Mouse (Mus musculus): ENCODE measurements at regions not wholly inside any gene's neighbourhood (a gene's known extent, or its start where the extent isn't known, plus 50 kb on each side); places are given as distances from the start of the nearest gene placed in this dataset.

- ATAC-seq: no peak
- WGBS: 87% methylated on average over 7 of the region's 7 CpGs
These were observed 527.6 kb upstream of the Pou3f3 start for GRCm38 (mm10) chr1:42167790-42168572.

DNA sequence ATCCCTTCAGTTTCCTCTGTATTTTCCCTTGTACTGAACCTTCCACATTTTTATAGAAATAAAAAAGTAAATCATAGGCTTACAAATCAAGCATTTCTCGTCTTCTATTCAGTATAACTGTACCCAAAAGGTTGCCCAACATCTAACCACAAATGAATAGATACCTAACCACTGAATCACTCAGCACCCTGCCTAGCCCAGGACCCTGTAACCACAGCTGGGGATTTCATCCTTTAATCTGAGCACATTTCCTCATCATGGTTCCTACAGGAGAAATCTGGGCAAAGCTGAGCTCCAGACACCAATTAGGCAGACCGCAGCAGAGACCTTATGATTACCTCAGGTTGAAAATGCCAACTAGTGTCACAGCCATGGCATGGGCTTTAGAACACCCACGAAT is 526.1 kb upstream of the Pou3f3 start:
- 88% methylated on average over 3 of the region's 3 CpGs for WGBS
- H3K4me2 ChIP-seq (ENCODE audit: low read length): no peak overlapping the region
- H3K4me1 ChIP-seq (ENCODE audit: control insufficient read depth, insufficient read depth, low read depth, low read length): no peaks in the 10 kb centered on the region
- no peak overlapping the region for H3K4me3 ChIP-seq (ENCODE audit: low read length)
- H3K36me3 ChIP-seq (ENCODE audit: control insufficient read depth, insufficient read depth, low read length): no peaks in the 10 kb centered on the region
- H3K9ac ChIP-seq (ENCODE audit: low read depth, low read length): no peak overlapping the region
- no peak overlapping the region for H3K27ac ChIP-seq (ENCODE audit: low read depth, low read length)
- ATAC-seq: no peak
- H3K9me3 ChIP-seq (ENCODE audit: control insufficient read depth, low read length): no peaks in the 10 kb centered on the region
- H3K27me3 ChIP-seq (replicated peaks; ENCODE audit: control insufficient read depth, insufficient read depth, low read length): no peaks in the 10 kb centered on the region

More at GRCm38 (mm10) chr1:42167790-42168572, 527.6 kb upstream of the Pou3f3 start:
- Histone ChIP-seq H3K4me2 (ENCODE audit: low read length) (no peak overlapping the region), H3K27me3 (replicated peaks; ENCODE audit: control insufficient read depth, insufficient read depth, low read length) (no peaks in the 10 kb centered on the region), H3K9me3 (ENCODE audit: control insufficient read depth, low read length) (no peaks in the 10 kb centered on the region), H3K36me3 (ENCODE audit: control insufficient read depth, insufficient read depth, low read length) (no peaks in the 10 kb centered on the region), H3K9ac (ENCODE audit: low read depth, low read length) (no peak overlapping the region), H3K4me3 (ENCODE audit: low read length) (no peak overlapping the region), H3K4me1 (ENCODE audit: control insufficient read depth, insufficient read depth, low read depth, low read length) (no peaks in the 10 kb centered on the region), H3K27ac (ENCODE audit: low read depth, low read length) (no peak overlapping the region)

- no peaks in the 10 kb centered on the region for H3K4me1 ChIP-seq (ENCODE audit: control insufficient read depth, insufficient read depth, low read depth, low read length)
- no peak for ATAC-seq
- H3K9me3 ChIP-seq (ENCODE audit: control insufficient read depth, low read length): no peaks in the 10 kb centered on the region
- H3K4me3 ChIP-seq (ENCODE audit: low read length): no peak overlapping the region
- H3K27me3 ChIP-seq (replicated peaks; ENCODE audit: control insufficient read depth, insufficient read depth, low read length): no peaks in the 10 kb centered on the region
- H3K9ac ChIP-seq (ENCODE audit: low read depth, low read length): no peak overlapping the region
- no peaks in the 10 kb centered on the region for H3K36me3 ChIP-seq (ENCODE audit: control insufficient read depth, insufficient read depth, low read length)
- no peak overlapping the region for H3K4me2 ChIP-seq (ENCODE audit: low read length)
- no peak overlapping the region for H3K27ac ChIP-seq (ENCODE audit: low read depth, low read length)
These were observed 509.3 kb upstream of the Pou3f3 start for GRCm38 (mm10) chr1:42186295-42186694.

DNA sequence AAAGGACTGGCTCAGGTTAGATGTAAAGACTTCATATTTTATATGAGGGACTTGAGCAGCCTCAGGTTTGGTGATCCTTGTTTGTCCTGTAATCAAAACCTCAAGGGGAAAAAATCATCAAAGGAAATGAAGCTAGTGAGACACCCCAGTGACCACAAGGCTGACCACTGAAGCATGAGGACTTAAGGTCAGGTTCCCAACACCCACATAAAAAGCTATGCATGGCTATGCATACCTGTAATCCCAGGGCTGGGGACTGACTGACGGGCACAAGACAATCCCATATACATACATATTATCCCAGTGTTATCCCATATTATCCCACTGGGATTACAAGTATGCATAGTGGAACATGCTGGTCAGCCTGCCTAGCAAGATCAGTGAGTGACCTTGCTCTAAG is 467.5 kb upstream of the Pou3f3 start:
- H3K27ac ChIP-seq (ENCODE audit: low read depth, low read length): no peak overlapping the region
- H3K9ac ChIP-seq (ENCODE audit: low read depth, low read length): no peak overlapping the region
- 83% methylated on average over 1 of the region's 1 CpGs for WGBS
- no peaks in the 10 kb centered on the region for H3K36me3 ChIP-seq (ENCODE audit: control insufficient read depth, insufficient read depth, low read length)
- H3K4me3 ChIP-seq (ENCODE audit: low read length): no peak overlapping the region
- H3K4me1 ChIP-seq (ENCODE audit: control insufficient read depth, insufficient read depth, low read depth, low read length): no peaks in the 10 kb centered on the region; the same call in none of the 2 replicates
- ATAC-seq: no peak
- H3K9me3 ChIP-seq (ENCODE audit: control insufficient read depth, low read length): no peaks in the 10 kb centered on the region
- no peak overlapping the region for H3K4me2 ChIP-seq (ENCODE audit: low read length)
- H3K27me3 ChIP-seq (replicated peaks; ENCODE audit: control insufficient read depth, insufficient read depth, low read length): no peaks in the 10 kb centered on the region

DNA sequence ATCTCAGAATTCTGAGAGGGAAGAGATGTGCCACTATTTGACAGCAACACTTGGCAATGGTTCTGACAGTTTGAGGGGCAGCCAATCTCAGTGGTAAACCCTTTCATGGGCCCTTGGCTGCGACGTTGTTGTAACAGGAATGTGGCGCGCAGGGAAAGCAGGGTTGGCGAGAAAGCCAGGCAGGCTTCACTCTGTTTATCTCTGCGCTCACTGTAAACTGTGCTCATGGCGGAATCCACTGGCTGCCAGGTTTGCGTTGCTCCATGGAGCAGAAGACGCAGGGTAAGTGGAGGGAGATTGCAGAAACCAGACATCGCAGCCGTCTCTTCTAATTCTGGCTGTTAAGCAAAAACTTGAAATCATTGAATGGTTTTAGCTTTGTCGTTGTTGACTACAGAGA is 465.9 kb upstream of the Pou3f3 start:
- Histone ChIP-seq H3K27me3 (replicated peaks; ENCODE audit: control insufficient read depth, insufficient read depth, low read length) (no peaks in the 10 kb centered on the region), H3K36me3 (ENCODE audit: control insufficient read depth, insufficient read depth, low read length) (no peaks in the 10 kb centered on the region), H3K4me3 (ENCODE audit: low read length) (peak overlapping the region; percentile 20), H3K4me2 (ENCODE audit: low read length) (peak overlapping the region; percentile 51), H3K9ac (ENCODE audit: low read depth, low read length) (no peak overlapping the region), H3K4me1 (ENCODE audit: control insufficient read depth, insufficient read depth, low read depth, low read length) (no peaks in the 10 kb centered on the region; the same call in none of the 2 replicates), H3K9me3 (ENCODE audit: control insufficient read depth, low read length) (no peaks in the 10 kb centered on the region), H3K27ac (ENCODE audit: low read depth, low read length) (peak overlapping the region; percentile 56)
- ATAC-seq: peak; percentile 72
- 50% methylated on average over 12 of the region's 12 CpGs for WGBS

GRCm38 (mm10) chr1:42230469-42231040 is 465.0 kb upstream of the Pou3f3 start:
- H3K9me3 ChIP-seq (ENCODE audit: control insufficient read depth, low read length): no peaks in the 10 kb centered on the region
- ATAC-seq: peak; percentile 86
- peak overlapping the region; percentile 51 for H3K4me2 ChIP-seq (ENCODE audit: low read length)
- no peak overlapping the region; the same call in 1 of the 2 replicates for H3K4me3 ChIP-seq (ENCODE audit: low read length)
- no peak overlapping the region for H3K9ac ChIP-seq (ENCODE audit: low read depth, low read length)
- no peaks in the 10 kb centered on the region for H3K36me3 ChIP-seq (ENCODE audit: control insufficient read depth, insufficient read depth, low read length)
- H3K4me1 ChIP-seq (ENCODE audit: control insufficient read depth, insufficient read depth, low read depth, low read length): no peaks in the 10 kb centered on the region; the same call in none of the 2 replicates
- 66% methylated on average over 21 of the region's 21 CpGs for WGBS
- no peak overlapping the region; the same call in 1 of the 2 replicates for H3K27ac ChIP-seq (ENCODE audit: low read depth, low read length)
- no peaks in the 10 kb centered on the region for H3K27me3 ChIP-seq (replicated peaks; ENCODE audit: control insufficient read depth, insufficient read depth, low read length)

DNA sequence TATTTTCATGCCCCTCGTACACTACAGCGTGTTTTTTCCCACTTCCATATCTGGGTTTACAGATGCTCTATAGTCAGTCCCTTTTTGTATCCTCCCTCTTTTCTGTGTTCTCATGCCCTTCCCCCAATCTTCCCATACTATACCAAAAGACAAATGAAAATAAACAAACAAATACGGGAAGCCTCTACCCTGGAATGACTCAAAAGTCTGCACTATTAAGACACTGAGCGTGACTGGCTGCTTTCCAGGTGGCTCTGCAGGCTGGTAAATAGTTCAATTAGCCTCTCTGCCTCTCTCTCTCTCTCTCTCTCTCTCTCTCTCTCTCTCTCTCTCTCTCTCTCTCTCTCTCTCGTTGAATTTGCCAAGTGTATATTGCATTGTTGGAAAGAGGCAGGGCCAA is 464.5 kb upstream of the Pou3f3 start:
- WGBS: 53% methylated on average over 5 of the region's 5 CpGs
- Histone ChIP-seq H3K9me3 (ENCODE audit: control insufficient read depth, low read length) (no peaks in the 10 kb centered on the region), H3K4me3 (ENCODE audit: low read length) (no peak overlapping the region), H3K27me3 (replicated peaks; ENCODE audit: control insufficient read depth, insufficient read depth, low read length) (no peaks in the 10 kb centered on the region), H3K27ac (ENCODE audit: low read depth, low read length) (no peak overlapping the region), H3K4me1 (ENCODE audit: control insufficient read depth, insufficient read depth, low read depth, low read length) (no peaks in the 10 kb centered on the region; the same call in none of the 2 replicates), H3K4me2 (ENCODE audit: low read length) (peak overlapping the region; percentile 51; the same call in 1 of the 2 replicates), H3K9ac (ENCODE audit: low read depth, low read length) (no peak overlapping the region), H3K36me3 (ENCODE audit: control insufficient read depth, insufficient read depth, low read length) (no peaks in the 10 kb centered on the region)
- peak; percentile 31 for ATAC-seq

- no peaks in the 10 kb centered on the region for H3K9me3 ChIP-seq (ENCODE audit: control insufficient read depth, low read length)
- H3K4me2 ChIP-seq (ENCODE audit: low read length): no peak overlapping the region
- 89% methylated on average over 5 of the region's 5 CpGs for WGBS
- H3K4me3 ChIP-seq (ENCODE audit: low read length): no peak overlapping the region
- no peaks in the 10 kb centered on the region for H3K36me3 ChIP-seq (ENCODE audit: control insufficient read depth, insufficient read depth, low read length)
- H3K27me3 ChIP-seq (replicated peaks; ENCODE audit: control insufficient read depth, insufficient read depth, low read length): no peaks in the 10 kb centered on the region
- no peaks in the 10 kb centered on the region; the same call in none of the 2 replicates for H3K4me1 ChIP-seq (ENCODE audit: control insufficient read depth, insufficient read depth, low read depth, low read length)
- H3K9ac ChIP-seq (ENCODE audit: low read depth, low read length): no peak overlapping the region
- H3K27ac ChIP-seq (ENCODE audit: low read depth, low read length): no peak overlapping the region
- ATAC-seq: no peak
These were observed 463.7 kb upstream of the Pou3f3 start for GRCm38 (mm10) chr1:42231897-42232296.

- Histone ChIP-seq H3K4me2 (ENCODE audit: low read length) (no peak overlapping the region), H3K9ac (ENCODE audit: low read depth, low read length) (no peak overlapping the region), H3K36me3 (ENCODE audit: control insufficient read depth, insufficient read depth, low read length) (no peaks in the 10 kb centered on the region), H3K27ac (ENCODE audit: low read depth, low read length) (no peak overlapping the region), H3K4me3 (ENCODE audit: low read length) (no peak overlapping the region), H3K9me3 (ENCODE audit: control insufficient read depth, low read length) (no peaks in the 10 kb centered on the region), H3K27me3 (replicated peaks; ENCODE audit: control insufficient read depth, insufficient read depth, low read length) (no peaks in the 10 kb centered on the region), H3K4me1 (ENCODE audit: control insufficient read depth, insufficient read depth, low read depth, low read length) (no peaks in the 10 kb centered on the region; the same call in none of the 2 replicates)
- 65% methylated on average over 6 of the region's 6 CpGs for WGBS
- no peak for ATAC-seq
These were observed 462.9 kb upstream of the Pou3f3 start for GRCm38 (mm10) chr1:42232716-42233115.
